ENCODE assay signal across 14 mouse cellular contexts in genomic region chr5:33147691-33148090, GRCm38 (mm10). TPM values are rescaled to one million over a fixed set of nuclear protein-coding genes. Genes with fewer than 3 reads are reported as not detected.
DNase-seq lines count a peak whose midpoint lies in the region; ATAC-seq and TF ChIP-seq lines count a peak whose summit lies in the region.
"Had no signal": no experiment of that assay in that cellular context is flagged by ENCODE, and none has a peak within 500 bp of the region (broad histone marks: within the 10 kb centered on the region; RNA-seq: fewer than 3 reads in every experiment).

No protein-coding gene starts in this region.

- no peak for TF ChIP-seq CTCF in lung, embryonic 14.5 days (IDR thresholded peaks at IDR 0.05; ENCODE audit: low read depth)
- TF ChIP-seq CTCF in gastrocnemius, adult 2 months (IDR thresholded peaks at IDR 0.05): no peak

- no peak overlapping the region for H3K4me2 ChIP-seq in lung, embryonic 14.5 days
- H3K4me2 ChIP-seq: forebrain, embryonic 15.5 days; liver, embryonic 12.5 days had no signal

- 57% methylated on average over 6 of the region's 6 CpGs for WGBS in lung, embryonic 14.5 days

- no peaks in the 10 kb centered on the region for H3K27me3 ChIP-seq in lung, embryonic 14.5 days (ENCODE audit: insufficient read depth, low read length)
- H3K27me3 ChIP-seq: forebrain, embryonic 15.5 days had no signal

- H3K4me1 ChIP-seq in lung, embryonic 14.5 days (ENCODE audit: insufficient read depth): no peaks in the 10 kb centered on the region
- H3K4me1 ChIP-seq: liver, embryonic 12.5 days had no signal

- intact Hi-C loops in heart, postnatal 25 days (cut with DNase I): no loop called here
- intact Hi-C loops in gastrocnemius, adult 2 months (cut with DNase I): no loop called here

- ATAC-seq in lung, embryonic 14.5 days (ENCODE audit: insufficient read depth): no peak
- ATAC-seq: forebrain, embryonic 15.5 days; hindbrain, embryonic 16.5 days; liver, embryonic 12.5 days had no signal

- DNase-seq in heart, adult 11 months: peak; percentile 89
- no peak for DNase-seq in heart, postnatal 25 days (ENCODE audit: low spot score)
- DNase-seq in lung, embryonic 14.5 days: peak; percentile 19
- no peak for DNase-seq in lung, postnatal 14 days
- DNase-seq in adrenal gland, postnatal 36 days: peak; percentile 71 to 73
- DNase-seq in lung, postnatal 25 days (ENCODE audit: low spot score): peak; percentile 23
- no peak for DNase-seq in gastrocnemius, adult 2 months
- DNase-seq in gastrocnemius, postnatal 4 days (ENCODE audit: low spot score in 2 of 2): no peak

- no peak overlapping the region for H3K9ac ChIP-seq in lung, embryonic 14.5 days
- H3K9ac ChIP-seq: forebrain, embryonic 15.5 days; liver, embryonic 12.5 days had no signal

- H3K4me3 ChIP-seq in lung, embryonic 14.5 days (ENCODE audit: low read depth, low read length): no peak overlapping the region
- no peak overlapping the region for H3K4me3 ChIP-seq in gastrocnemius, adult 2 months
- H3K4me3 ChIP-seq: forebrain, embryonic 15.5 days; liver, embryonic 12.5 days had no signal

- no peaks in the 10 kb centered on the region for H3K9me3 ChIP-seq in lung, embryonic 14.5 days (ENCODE audit: low read depth, low read length)
- H3K9me3 ChIP-seq: forebrain, embryonic 15.5 days; liver, embryonic 12.5 days had no signal

- H3K27ac ChIP-seq in lung, embryonic 14.5 days (ENCODE audit: low read depth): no peak overlapping the region
- no peak overlapping the region for H3K27ac ChIP-seq in gastrocnemius, adult 2 months
- H3K27ac ChIP-seq: forebrain, embryonic 15.5 days; liver, embryonic 12.5 days; stomach, postnatal 0 days had no signal

- H3K36me3 ChIP-seq in lung, embryonic 14.5 days (ENCODE audit: insufficient read depth): no peaks in the 10 kb centered on the region
- H3K36me3 ChIP-seq: forebrain, embryonic 15.5 days; liver, embryonic 12.5 days had no signal

RNA-seq across cellular contexts. Expression of gene Slc5a1, which starts 43.7 kb away (rescaled TPM):
- under 1 TPM; 0.16 to 0.31 TPM for total RNA-seq in heart, postnatal 25 days (2021)
- 0.07 and 0.20 TPM in 2 replicates for polyA plus RNA-seq in lung, embryonic 14.5 days (2014; fragmentation: Nextera tagmentation; extraction: Ambion mirVana)
- total RNA-seq in adrenal gland, postnatal 36 days (2021): not detected
- not detected for total RNA-seq in gastrocnemius, adult 2 months (2021)
- total RNA-seq in gastrocnemius, postnatal 4 days (2021): not detected
- total RNA-seq: megakaryocyte progenitor cell, adult 5-6 weeks had no signal
- polyA plus RNA-seq: embryonic facial prominence, embryonic 11.5 days; forebrain, embryonic 15.5 days; liver, embryonic 12.5 days had no signal

Comparison
In these comparisons a context has a peak if more than half of its experiments do, and no peak if none do; other contexts are left out.
1. DNase-seq: peak in heart, adult 11 months (single experiment), lung, embryonic 14.5 days (single experiment), adrenal gland, postnatal 36 days (2 of 2) and lung, postnatal 25 days (single experiment); none in heart, postnatal 25 days (single experiment), lung, postnatal 14 days (single experiment), gastrocnemius, adult 2 months (single experiment) and gastrocnemius, postnatal 4 days (0 of 2).